Mouse (Mus musculus): ENCODE measurements around the gene Fen1.

Fen1 gene

DNA sequence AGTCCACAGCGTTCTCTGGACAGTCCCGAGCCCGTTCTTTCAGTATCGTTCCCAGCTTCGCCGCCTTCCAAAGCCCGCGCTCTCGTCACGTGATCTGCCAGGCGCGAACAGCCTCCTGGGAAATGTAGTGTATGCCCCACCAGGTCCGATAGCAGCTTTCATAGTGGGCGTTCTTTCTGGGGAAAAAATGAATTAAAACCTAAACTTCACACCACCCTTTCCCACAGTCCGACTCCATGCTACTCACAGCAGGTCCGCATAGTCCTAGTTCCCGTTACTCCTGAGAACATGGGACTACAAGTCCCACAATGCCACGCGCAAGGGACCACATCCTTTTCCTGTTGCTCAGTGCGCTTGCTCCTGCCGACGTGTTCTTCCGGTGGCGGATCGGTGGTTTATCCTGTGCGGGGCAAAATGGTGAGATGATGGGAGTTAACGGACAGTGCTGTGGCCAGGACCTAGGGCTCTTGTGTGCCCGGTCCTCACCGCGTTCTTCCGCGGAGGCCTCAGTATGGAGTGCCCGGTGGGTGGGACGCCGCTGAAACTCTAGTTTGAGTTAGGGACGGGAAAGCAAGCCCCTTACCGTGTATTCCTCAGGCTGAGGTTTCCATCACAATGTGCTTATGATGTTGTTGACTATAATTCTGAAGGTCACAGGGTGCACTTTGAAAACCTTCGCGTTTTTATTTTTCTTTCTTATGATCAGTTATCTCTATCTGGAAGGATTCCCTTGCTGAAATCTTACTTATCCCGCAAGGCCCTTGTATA lies at the start of gene Fen1, which contains the start of gene Tmem258:
Gene Fen1 (minus strand): TSS at position 322 of the 768 bp plus-strand sequence.
Gene Tmem258 (plus strand): TSS at position 167 of the 768 bp plus-strand sequence.
- peak; percentile 95 for DNase-seq

GRCm38 (mm10) chr19:10248128-10248527 lies 44.2 kb upstream of the Fen1 start:
- no peak for DNase-seq

- DNase-seq: no peak
Measured at GRCm38 (mm10) chr19:10247165-10247564, 43.2 kb upstream of the Fen1 start.

- no peak for DNase-seq
Measured at GRCm38 (mm10) chr19:10244183-10244582, 40.2 kb upstream of the Fen1 start.

DNA sequence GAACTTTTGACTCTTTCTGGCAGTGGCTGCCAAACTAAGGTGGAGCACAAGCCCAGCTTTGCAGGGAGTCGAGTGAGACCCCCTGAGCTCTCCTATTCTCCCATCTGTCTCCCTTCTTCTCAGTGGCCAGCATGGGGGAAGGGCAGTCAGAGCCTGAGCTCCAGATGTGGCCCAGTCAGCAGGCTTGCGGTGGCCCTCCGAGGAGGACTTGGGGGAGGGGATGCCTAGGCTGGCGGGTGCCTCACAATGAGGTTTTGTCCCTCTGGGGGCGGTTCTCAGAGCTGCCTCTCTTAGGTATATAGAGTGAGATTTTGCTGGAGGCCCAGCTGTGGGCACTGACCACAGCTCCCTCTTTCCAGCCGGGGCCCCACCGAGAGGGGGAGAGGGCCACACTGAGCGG lies 38.9 kb upstream of the Fen1 start:
- no peak for DNase-seq

- peak; percentile 51 for DNase-seq
Measured at GRCm38 (mm10) chr19:10240654-10241305, 36.8 kb upstream of the Fen1 start, which contains the start of gene Myrf. Myrf (minus strand) TSS chr19:10240748.

DNA sequence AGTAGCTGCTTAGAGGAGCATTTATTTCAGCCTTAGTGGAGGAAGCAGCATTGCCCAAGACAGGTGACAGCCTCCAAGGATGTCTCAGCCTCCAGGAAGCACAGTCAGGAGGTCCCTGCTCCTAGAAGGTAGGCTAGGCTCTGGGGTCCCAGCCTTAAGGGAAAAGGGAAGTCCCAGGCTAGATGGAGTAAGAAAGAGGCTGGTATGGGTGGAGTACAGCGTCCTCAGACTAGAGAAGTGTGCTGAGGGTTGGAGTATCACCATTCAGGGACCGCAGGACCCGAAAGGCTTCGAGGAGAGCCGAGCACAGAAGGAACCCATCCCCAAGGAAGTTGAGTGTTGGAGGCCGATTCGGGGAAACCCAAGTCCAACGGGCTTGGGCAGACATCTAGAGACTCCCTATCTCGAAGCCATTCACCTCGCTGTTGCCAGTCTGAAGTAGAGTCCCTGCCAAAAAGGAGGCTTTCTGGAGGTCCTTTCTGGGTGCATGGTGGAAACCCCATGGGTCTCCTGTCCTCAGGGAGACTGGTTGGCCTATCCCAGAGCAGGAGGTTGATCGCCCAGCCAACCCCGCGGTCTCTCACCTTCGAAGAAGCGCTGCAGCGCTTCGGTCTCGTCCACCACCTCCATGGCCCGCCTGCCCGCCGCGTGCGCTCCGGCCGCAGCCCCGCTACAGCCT lies 36.1 kb upstream of the Fen1 start:
- DNase-seq: no peak

GRCm38 (mm10) chr19:10239419-10239818 lies 35.5 kb upstream of the Fen1 start:
- DNase-seq: no peak

DNA sequence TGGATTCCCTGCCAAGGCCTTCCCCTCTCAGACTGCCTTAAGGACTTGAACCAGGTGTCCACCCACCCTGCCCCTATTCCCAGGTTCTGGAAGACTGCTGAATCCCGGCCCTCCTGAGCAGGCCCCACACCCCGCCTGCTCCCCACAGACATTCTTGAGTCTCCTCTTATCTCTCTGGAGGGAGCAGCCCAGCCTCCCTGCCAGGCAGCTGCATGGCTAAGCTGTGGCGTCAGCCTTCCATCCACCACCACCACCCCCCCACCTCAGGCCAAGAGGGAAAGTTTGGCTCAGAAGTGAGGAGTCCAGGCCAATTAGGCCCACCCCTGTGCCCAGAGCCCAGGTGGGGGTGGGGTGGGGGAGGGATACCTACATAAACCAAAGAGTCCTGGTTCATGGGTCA lies 34.5 kb upstream of the Fen1 start:
- DNase-seq: no peak

- DNase-seq: no peak
Measured at GRCm38 (mm10) chr19:10235784-10236565, 32.0 kb upstream of the Fen1 start.

DNA sequence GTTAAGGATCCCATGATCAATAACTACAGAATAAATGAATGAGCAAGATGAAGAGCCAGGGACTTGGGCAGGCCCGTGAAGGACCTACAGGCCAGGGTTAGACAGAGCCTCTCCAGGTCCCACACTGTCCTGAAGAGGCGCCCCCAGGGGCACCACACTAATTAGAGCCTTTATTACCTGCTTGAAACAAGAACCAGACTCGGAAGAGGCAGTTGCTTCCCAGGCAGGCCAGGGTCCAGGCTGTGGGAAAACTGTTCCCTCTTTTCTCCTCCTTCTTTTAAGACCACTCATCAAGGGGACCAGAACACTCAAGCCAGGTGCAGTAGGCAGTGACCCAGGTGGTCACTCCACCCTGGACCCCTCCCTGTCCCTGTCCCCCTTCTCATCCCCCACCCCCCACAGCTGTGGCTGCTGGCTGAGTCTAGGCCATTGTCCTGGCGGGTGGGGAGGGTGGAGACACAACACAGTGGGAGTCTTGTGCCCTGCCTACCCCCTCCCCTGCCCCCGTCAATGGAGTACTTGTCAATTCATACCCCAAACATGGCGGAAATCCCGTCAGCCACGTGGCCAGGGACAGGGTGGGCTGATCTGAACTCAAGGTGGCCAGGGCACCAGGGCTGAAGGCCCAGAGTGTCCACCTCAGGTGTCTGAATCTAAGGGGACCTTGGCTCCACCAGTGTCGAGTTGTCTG lies 28.5 kb upstream of the Fen1 start:
- DNase-seq: no peak

- DNase-seq: no peak
Measured at GRCm38 (mm10) chr19:10231871-10232270, 27.9 kb upstream of the Fen1 start.

- DNase-seq: no peak
Measured at GRCm38 (mm10) chr19:10231016-10231415, 27.0 kb upstream of the Fen1 start.

GRCm38 (mm10) chr19:10225767-10226166 lies 21.8 kb upstream of the Fen1 start:
- no peak for DNase-seq

GRCm38 (mm10) chr19:10224637-10225453 lies 20.9 kb upstream of the Fen1 start:
- DNase-seq: no peak

GRCm38 (mm10) chr19:10223561-10223960 lies 19.6 kb upstream of the Fen1 start:
- no peak for DNase-seq

DNA sequence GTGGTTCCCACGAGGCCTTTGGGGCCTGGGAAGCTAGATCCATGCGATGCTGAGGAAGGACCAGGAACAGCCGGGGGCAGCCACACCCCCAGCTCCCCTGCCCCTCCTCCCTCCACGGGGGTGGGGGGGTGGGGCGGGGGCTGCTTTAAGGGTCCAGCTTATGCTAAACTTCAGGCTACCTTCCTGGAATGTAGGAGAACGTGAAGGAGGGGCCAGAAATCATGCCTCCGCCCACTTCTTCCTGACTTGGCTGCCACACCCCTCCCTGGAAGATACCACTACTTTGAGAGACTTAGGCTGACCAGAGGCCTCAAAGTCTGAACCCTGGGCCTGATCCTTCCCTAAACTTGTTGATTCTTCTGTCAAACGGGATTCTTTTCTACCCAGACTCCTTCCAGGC lies 18.7 kb upstream of the Fen1 start:
- DNase-seq: no peak

- no peak for DNase-seq
Measured at GRCm38 (mm10) chr19:10221585-10221984, 17.6 kb upstream of the Fen1 start.

DNA sequence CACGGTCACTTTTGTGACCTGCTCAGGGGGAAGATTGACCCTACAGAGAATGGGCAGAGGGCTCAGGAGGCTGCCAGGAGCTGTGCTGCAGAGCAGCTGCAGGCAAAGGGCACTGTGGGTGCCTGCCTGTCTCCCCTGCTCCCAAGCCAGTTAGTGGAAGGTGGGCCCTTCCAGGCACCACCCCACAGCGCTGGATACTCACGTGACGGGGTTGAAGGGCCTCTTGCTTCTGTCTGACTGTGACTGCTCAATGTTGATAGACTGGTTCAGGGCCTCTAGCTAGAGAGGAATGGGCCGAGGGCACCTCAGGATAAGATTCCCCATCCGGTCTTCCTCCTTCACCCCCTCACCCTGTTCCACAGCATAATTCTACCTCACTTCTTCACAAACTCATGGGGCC lies 15.6 kb upstream of the Fen1 start:
- no peak for DNase-seq

GRCm38 (mm10) chr19:10219108-10219507 lies 15.1 kb upstream of the Fen1 start:
- DNase-seq: no peak

GRCm38 (mm10) chr19:10216101-10216500 lies 12.1 kb upstream of the Fen1 start:
- no peak for DNase-seq
